Mouse (Mus musculus): Measurements from ENCODE around the gene Cox5b. TPM values are rescaled to one million over a fixed set of nuclear protein-coding genes. Genes with fewer than 3 reads are reported as not detected.

The Cox5b gene
- total RNA-seq, 2 experiments from 2014 or later, result 533 to 600 TPM

DNA sequence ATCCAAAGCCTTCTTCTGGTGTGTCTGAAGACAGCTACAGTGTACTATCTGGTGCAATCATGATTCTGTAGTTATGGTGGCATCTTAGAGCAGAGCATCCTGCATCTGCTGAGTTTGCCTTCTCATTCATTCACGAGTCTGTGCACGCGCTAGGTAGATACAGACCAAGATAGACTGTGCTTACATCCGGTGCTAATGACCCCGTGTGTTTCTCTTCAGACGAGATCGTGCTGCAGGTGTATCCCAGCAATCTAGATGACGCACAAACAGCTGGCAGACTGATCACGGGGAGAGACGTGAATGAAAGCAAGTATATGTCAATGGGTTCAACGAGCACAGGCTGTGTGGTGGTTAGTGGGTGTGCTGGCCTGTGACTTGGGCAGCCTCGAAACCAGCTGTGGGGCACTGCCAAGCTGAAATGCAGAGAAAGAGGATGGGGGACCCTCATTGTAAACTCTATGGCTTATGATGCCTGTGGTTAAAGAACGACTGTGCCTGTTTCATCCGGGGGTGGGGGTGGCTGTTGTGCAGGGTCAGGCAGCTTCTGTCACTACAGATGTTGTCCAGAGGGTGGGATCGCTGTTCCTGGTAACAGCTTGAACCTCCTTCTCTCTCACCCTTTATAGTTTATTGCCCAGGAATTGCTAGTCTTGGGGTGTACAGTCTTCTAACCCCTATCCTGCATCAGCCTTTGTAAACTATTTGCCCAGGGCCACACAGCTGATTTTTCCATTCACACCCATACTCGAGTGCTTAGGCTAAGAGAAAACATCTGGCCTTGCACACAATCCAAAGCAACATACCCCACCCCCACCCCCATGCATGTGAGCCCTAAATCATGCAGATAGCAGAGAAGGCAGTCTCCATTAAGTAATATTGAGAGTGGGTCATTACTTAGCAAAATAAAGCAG is 32.2 kb downstream of the Cox5b start:
- intact Hi-C loops (cut with DNase I), result no loop called here
- no peak overlapping the region for H3K4me3 ChIP-seq
- no peak for DNase-seq (ENCODE audit: extremely low spot score in 1 of 2, low spot score in 2 of 2)
- no peak for TF ChIP-seq CTCF (IDR thresholded peaks at IDR 0.05)
- H3K27ac ChIP-seq, result no peak overlapping the region

DNA sequence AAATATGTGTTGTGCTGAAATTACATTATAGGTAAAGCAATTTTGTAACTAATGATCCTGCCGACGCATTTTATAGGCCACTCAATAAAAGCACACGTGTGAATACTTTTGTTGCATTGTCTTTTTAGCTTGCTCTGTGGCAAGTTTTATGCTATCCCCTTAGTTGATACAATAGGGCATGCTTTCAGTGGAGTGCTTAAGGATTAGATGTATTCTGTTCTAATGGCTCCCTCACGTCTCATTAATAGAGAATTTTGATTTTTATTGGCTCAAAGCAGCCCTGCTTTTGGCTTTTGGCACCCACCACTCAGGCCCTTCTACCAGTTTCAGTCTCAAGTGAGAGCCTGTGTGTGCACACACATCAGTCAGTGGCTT is 32.8 kb downstream of the Cox5b start:
- no peak for DNase-seq (ENCODE audit: extremely low spot score in 1 of 2, low spot score in 2 of 2)
- Histone ChIP-seq H3K4me3 (no peak overlapping the region), H3K27ac (no peak overlapping the region)
- intact Hi-C loops (cut with DNase I), result no loop called here
- no peak for TF ChIP-seq CTCF (IDR thresholded peaks at IDR 0.05)

DNA sequence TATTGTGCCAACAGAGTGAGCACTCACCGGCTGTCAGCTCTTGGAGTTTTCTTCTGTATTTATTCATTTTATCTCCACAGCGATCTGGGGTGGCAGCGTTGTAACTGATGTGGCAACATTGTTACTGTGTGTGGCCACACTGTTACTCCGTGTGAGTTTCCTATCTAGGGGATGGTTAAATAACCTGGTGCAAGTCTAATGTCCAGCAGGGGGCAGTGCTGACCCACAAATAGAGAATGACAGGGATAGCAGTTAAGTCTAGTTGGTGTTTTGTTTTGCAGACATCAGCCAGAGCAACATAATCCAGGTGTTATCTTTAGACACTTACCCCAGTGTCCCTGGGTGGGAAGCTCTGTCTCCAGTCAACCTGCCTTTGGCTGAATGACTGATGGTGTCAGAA is 46.1 kb downstream of the Cox5b start:
- intact Hi-C loops (cut with DNase I), result loop anchor here (1.0 to 10.0 kb wide), 2 partner anchors 513 to 668 kb away; no protein-coding TSS in a partner anchor
- Histone ChIP-seq H3K4me3 (no peak overlapping the region), H3K27ac (no peak overlapping the region)
- TF ChIP-seq CTCF (IDR thresholded peaks at IDR 0.05), result peak; percentile 84
- peak; percentile 77 to 84 for DNase-seq (ENCODE audit: extremely low spot score in 1 of 2, low spot score in 2 of 2)

DNA sequence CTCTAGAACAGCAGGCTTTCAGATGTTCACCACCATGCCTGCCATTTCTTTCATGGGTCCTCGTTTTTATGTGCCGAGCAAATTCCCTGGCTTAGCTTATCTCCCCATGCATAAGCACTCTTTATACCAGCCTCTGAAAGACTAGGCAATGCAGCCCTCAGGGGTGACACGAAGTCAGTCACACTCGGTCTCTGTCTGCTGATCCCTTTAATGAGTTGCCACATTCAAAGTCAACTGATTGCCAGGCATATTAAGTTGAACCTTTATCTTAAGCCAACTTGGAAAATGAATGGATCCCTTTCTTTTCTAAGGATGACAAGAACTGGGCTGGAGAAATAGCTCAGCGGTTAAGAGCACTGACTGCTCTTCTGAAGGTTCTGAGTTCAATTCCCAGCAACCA is 48.0 kb downstream of the Cox5b start:
- intact Hi-C loops (cut with DNase I), result loop anchor here (10.0 kb wide), 1 partner anchor 666 kb away; no protein-coding TSS in a partner anchor
- H3K27ac ChIP-seq, result no peak overlapping the region
- H3K4me3 ChIP-seq, result no peak overlapping the region
- no peak for TF ChIP-seq CTCF (IDR thresholded peaks at IDR 0.05)
- no peak for DNase-seq (ENCODE audit: extremely low spot score in 1 of 2, low spot score in 2 of 2)

DNA sequence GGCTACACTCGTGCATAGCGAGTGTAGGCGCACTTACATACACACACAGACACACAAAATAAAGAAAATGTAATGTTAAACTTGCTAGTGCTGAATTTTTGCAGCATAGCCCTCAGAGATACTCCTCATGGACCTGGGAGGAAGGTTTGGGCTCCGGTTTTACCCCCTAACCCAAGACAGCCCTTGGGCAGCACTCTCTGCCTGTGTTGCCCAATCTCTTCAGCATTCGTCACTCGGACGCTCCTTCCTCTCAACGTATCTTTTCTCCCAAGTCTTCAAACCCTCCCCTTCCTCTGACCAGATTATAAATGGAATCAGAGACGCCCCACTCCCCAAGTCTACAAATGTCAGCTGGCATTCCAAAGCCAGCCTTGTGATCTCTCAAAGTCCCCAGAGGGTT is 51.8 kb downstream of the Cox5b start:
- Histone ChIP-seq H3K27ac (no peak overlapping the region), H3K4me3 (no peak overlapping the region)
- TF ChIP-seq CTCF (IDR thresholded peaks at IDR 0.05), result no peak
- no peak for DNase-seq (ENCODE audit: extremely low spot score in 1 of 2, low spot score in 2 of 2)
- intact Hi-C loops (cut with DNase I), result loop anchor here (10.0 kb wide), 1 partner anchor 892 kb away; no protein-coding TSS in a partner anchor

Small RNAs within 50 kb of the gene (microRNA-seq; reads per million reads assigned to microRNA genes)
- 0 reads per million in 2 experiments for gene Gm24133

Other genes starting within 250 kb of the Cox5b start
- gene Lman2l, start 246.2 kb upstream of the Cox5b start, total RNA-seq (2021), result 10 to 100 TPM; 43.5 to 51.0 TPM
- gene Cnnm4, start 219.8 kb upstream of the Cox5b start, total RNA-seq (2021), result 10 to 100 TPM; 13.2 to 13.8 TPM
- 10 to 100 TPM; 29.8 to 34.9 TPM for gene Cnnm3, start 179.6 kb upstream of the Cox5b start, total RNA-seq (2021)
- 1 to 10 TPM; 5.0 to 8.1 TPM for gene Ankrd23, start 154.6 kb upstream of the Cox5b start, total RNA-seq (2021)
- not detected for gene Gm42417, start 152.0 kb upstream of the Cox5b start, total RNA-seq (2021)
- 10 to 100 TPM; 12.0 to 14.8 TPM for gene Ankrd39, start 144.0 kb upstream of the Cox5b start, total RNA-seq (2021)
- 10 to 100 TPM; 17.7 to 18.4 TPM for gene Sema4c, start 133.1 kb upstream of the Cox5b start, total RNA-seq (2021)
- under 1 TPM in 1 of 2 experiments, not detected in 1; 0.40 TPM for gene Fam178b, start 8.3 kb upstream of the Cox5b start, total RNA-seq (2021)
- gene 4933424G06Rik, start 18.7 kb downstream of the Cox5b start, total RNA-seq (2021), result under 1 TPM in 1 of 2 experiments, not detected in 1; 0.41 TPM
- 100 to 1,000 TPM; 323 to 361 TPM for gene Actr1b, start 23.0 kb downstream of the Cox5b start, total RNA-seq (2021)
- 1 to 10 TPM; 1.7 to 2.1 TPM for gene Zap70, start 70.3 kb downstream of the Cox5b start, total RNA-seq (2021)

Data from left cerebral cortex, adult 2 months (tissue).